Mouse (Mus musculus) myocyte (in vitro differentiated cells): Measurements from ENCODE around the gene Atoh8.

Experiments
- MAX ChIP-seq: IDR thresholded peaks from one replicate; pipeline ENCODE4 v1.6.1; 2011; ENCODE audit warnings: low read depth, mild to moderate bottlenecking, control low read depth
- MYOG ChIP-seq, 3 experiments: IDR thresholded peaks; one replicate each; pipeline ENCODE4 v1.6.1; 2011; ENCODE audit warnings: control low read depth in 2 of 3, low read depth in 2 of 3, mild to moderate bottlenecking in 2 of 3; ENCODE audit not compliant: insufficient read length in 2 of 3, control insufficient read depth in 1 of 3, insufficient read depth in 1 of 3
- POLR2A ChIP-seq: IDR thresholded peaks from one replicate; pipeline ENCODE4 v1.6.1; 2011; ENCODE audit warnings: low read depth, mild to moderate bottlenecking, control low read depth, moderate library complexity; ENCODE audit not compliant: insufficient read length
- POLR2AphosphoS2 ChIP-seq: IDR thresholded peaks from one replicate; pipeline ENCODE4 v1.6.1; 2011; ENCODE audit warnings: low read depth, control low read depth; ENCODE audit not compliant: insufficient read length
- TCF12 ChIP-seq: IDR thresholded peaks from one replicate; pipeline ENCODE4 v1.6.1; 2011; ENCODE audit warnings: mild to moderate bottlenecking, control low read depth; ENCODE audit not compliant: poor library complexity, insufficient read depth, severe bottlenecking
- USF1 ChIP-seq: IDR thresholded peaks from one replicate; pipeline ENCODE4 v1.6.1; 2011; ENCODE audit warnings: low read depth, mild to moderate bottlenecking, control low read depth, moderate library complexity

DNA sequence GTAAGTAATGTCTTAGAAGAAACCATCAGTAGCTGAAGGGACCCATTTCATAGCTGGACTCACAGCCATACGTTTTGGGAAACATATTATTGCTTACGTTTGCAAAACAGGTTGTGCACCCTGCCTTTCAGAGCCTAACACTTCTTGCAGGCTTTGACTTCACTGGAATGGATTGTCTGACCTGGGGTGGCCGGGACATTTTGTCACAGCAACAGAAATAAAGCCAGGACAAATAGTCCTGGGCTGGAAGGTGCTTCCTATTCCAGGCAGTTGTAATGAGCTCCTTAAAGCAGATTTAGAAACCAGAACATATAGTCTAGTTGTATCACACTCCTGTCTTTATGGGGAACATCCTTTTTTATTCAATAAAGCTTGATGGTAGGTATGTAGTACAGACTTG is 74.4 kb downstream of the Atoh8 start:
- no peak for TF ChIP-seq POLR2A
- TF ChIP-seq MYOG (IDR thresholded peaks at IDR 0.05; ENCODE audit: control insufficient read depth in 1 of 3, insufficient read depth in 1 of 3, insufficient read length in 2 of 3, low read depth in 2 of 3): no peak
- TF ChIP-seq TCF12: no peak
- no peak for TF ChIP-seq POLR2AphosphoS2
- TF ChIP-seq USF1: no peak
- no peak for TF ChIP-seq MAX
